Comparison of ENCODE assay signal across 18 mouse cellular contexts in genomic region chr7:28817524-28817923, GRCm38 (mm10). TPM values are rescaled to one million over a fixed set of nuclear protein-coding genes. Genes with fewer than 3 reads are reported as not detected.
DNase-seq lines count a peak whose midpoint lies in the region; ATAC-seq and TF ChIP-seq lines count a peak whose summit lies in the region.
"Had no signal": no experiment of that assay in that cellular context is flagged by ENCODE, and none has a peak within 500 bp of the region (broad histone marks: within the 10 kb centered on the region; RNA-seq: fewer than 3 reads in every experiment).

No protein-coding gene starts in this region.

- H3K27me3 ChIP-seq in hindbrain, embryonic 13.5 days, result no peaks in the 10 kb centered on the region
- no peaks in the 10 kb centered on the region for H3K27me3 ChIP-seq in hindbrain, embryonic 10.5 days (ENCODE audit: insufficient read depth, poor library complexity, severe bottlenecking)
- H3K27me3 ChIP-seq in midbrain, embryonic 12.5 days, result no peaks in the 10 kb centered on the region
- no peaks in the 10 kb centered on the region for H3K27me3 ChIP-seq in midbrain, postnatal 0 days (ENCODE audit: insufficient read depth, low read length)
- no peaks in the 10 kb centered on the region for H3K27me3 ChIP-seq in limb, embryonic 10.5 days (ENCODE audit: low read depth, poor library complexity, severe bottlenecking)
- H3K27me3 ChIP-seq in kidney, embryonic 16.5 days (ENCODE audit: insufficient read depth, low read length), result no peaks in the 10 kb centered on the region
- H3K27me3 ChIP-seq: limb, embryonic 13.5 days; lung, embryonic 15.5 days had no signal

- TF ChIP-seq CTCF in midbrain, postnatal 0 days (IDR thresholded peaks at IDR 0.05), result no peak

- 0 out of 2 replicates have a peak overlapping the region, but pooled peaks have one; percentile 19 for H3K27ac ChIP-seq in hindbrain, embryonic 13.5 days
- no peak overlapping the region for H3K27ac ChIP-seq in hindbrain, embryonic 10.5 days
- H3K27ac ChIP-seq in midbrain, embryonic 12.5 days (replicated peaks), result no peak overlapping the region
- no peak overlapping the region for H3K27ac ChIP-seq in midbrain, postnatal 0 days (ENCODE audit: low read depth, low read length)
- no peak overlapping the region for H3K27ac ChIP-seq in limb, embryonic 10.5 days
- no peak overlapping the region for H3K27ac ChIP-seq in kidney, embryonic 16.5 days (ENCODE audit: low read length)
- H3K27ac ChIP-seq: left cerebral cortex, adult 2 months; limb, embryonic 13.5 days; lung, embryonic 15.5 days had no signal

- peaks cover 98% of the 10 kb centered on the region for H3K36me3 ChIP-seq in hindbrain, embryonic 13.5 days
- peaks cover 99% of the 10 kb centered on the region for H3K36me3 ChIP-seq in hindbrain, embryonic 10.5 days
- peaks cover 98% of the 10 kb centered on the region for H3K36me3 ChIP-seq in midbrain, embryonic 12.5 days
- peaks cover 75% of the 10 kb centered on the region for H3K36me3 ChIP-seq in midbrain, postnatal 0 days (ENCODE audit: insufficient read depth, low read length)
- peaks cover 100% of the 10 kb centered on the region for H3K36me3 ChIP-seq in limb, embryonic 10.5 days
- peaks cover 100% of the 10 kb centered on the region for H3K36me3 ChIP-seq in kidney, embryonic 16.5 days (ENCODE audit: insufficient read depth, low read length)

- H3K4me3 ChIP-seq in hindbrain, embryonic 13.5 days, result no peak overlapping the region
- H3K4me3 ChIP-seq in hindbrain, embryonic 10.5 days, result no peak overlapping the region
- H3K4me3 ChIP-seq in midbrain, embryonic 12.5 days, result no peak overlapping the region
- no peak overlapping the region for H3K4me3 ChIP-seq in midbrain, postnatal 0 days (ENCODE audit: low read depth, low read length)
- 0 out of 2 replicates have a peak overlapping the region, but pooled peaks have one; percentile 1 for H3K4me3 ChIP-seq in limb, embryonic 10.5 days
- H3K4me3 ChIP-seq in kidney, embryonic 16.5 days (ENCODE audit: low read length), result no peak overlapping the region
- H3K4me3 ChIP-seq: left cerebral cortex, adult 2 months; limb, embryonic 13.5 days; lung, embryonic 15.5 days had no signal

- peak overlapping the region; percentile 21; the same call in 1 of the 2 replicates for H3K9ac ChIP-seq in hindbrain, embryonic 13.5 days
- H3K9ac ChIP-seq in midbrain, embryonic 12.5 days (replicated peaks), result no peak overlapping the region
- no peak overlapping the region for H3K9ac ChIP-seq in midbrain, postnatal 0 days (replicated peaks; ENCODE audit: low read length, poor library complexity, severe bottlenecking)
- no peak overlapping the region for H3K9ac ChIP-seq in kidney, embryonic 16.5 days (replicated peaks; ENCODE audit: low read length)
- H3K9ac ChIP-seq: limb, embryonic 13.5 days; lung, embryonic 15.5 days had no signal

- ATAC-seq in hindbrain, embryonic 13.5 days (ENCODE audit: low FRiP score), result no peak
- ATAC-seq in midbrain, embryonic 12.5 days (ENCODE audit: low FRiP score, low read depth), result no peak
- no peak for ATAC-seq in midbrain, postnatal 0 days (ENCODE audit: low FRiP score)
- no peak for ATAC-seq in kidney, embryonic 16.5 days (ENCODE audit: low FRiP score, low TSS enrichment)

- H3K9me3 ChIP-seq in hindbrain, embryonic 13.5 days, result no peaks in the 10 kb centered on the region
- no peaks in the 10 kb centered on the region for H3K9me3 ChIP-seq in hindbrain, embryonic 10.5 days
- no peaks in the 10 kb centered on the region for H3K9me3 ChIP-seq in midbrain, embryonic 12.5 days
- H3K9me3 ChIP-seq in midbrain, postnatal 0 days (ENCODE audit: low read length), result no peaks in the 10 kb centered on the region
- no peaks in the 10 kb centered on the region for H3K9me3 ChIP-seq in limb, embryonic 10.5 days (replicated peaks)
- no peaks in the 10 kb centered on the region for H3K9me3 ChIP-seq in kidney, embryonic 16.5 days (ENCODE audit: low read length)
- H3K9me3 ChIP-seq: limb, embryonic 13.5 days; lung, embryonic 15.5 days had no signal

- 73% methylated on average over 6 of the region's 6 CpGs for WGBS in hindbrain, embryonic 13.5 days
- WGBS in hindbrain, embryonic 10.5 days, result 83% methylated on average over 6 of the region's 6 CpGs
- 68% methylated on average over 6 of the region's 6 CpGs for WGBS in midbrain, embryonic 12.5 days
- WGBS in midbrain, postnatal 0 days, result 76% methylated on average over 6 of the region's 6 CpGs
- WGBS in limb, embryonic 10.5 days, result 79% methylated on average over 6 of the region's 6 CpGs
- 72% methylated on average over 6 of the region's 6 CpGs for WGBS in kidney, embryonic 16.5 days

- peaks cover 81% of the 10 kb centered on the region for H3K4me1 ChIP-seq in hindbrain, embryonic 13.5 days (replicated peaks)
- peaks cover 95% of the 10 kb centered on the region for H3K4me1 ChIP-seq in hindbrain, embryonic 10.5 days (replicated peaks)
- peaks cover 77% of the 10 kb centered on the region for H3K4me1 ChIP-seq in midbrain, embryonic 12.5 days
- H3K4me1 ChIP-seq in midbrain, postnatal 0 days (ENCODE audit: insufficient read depth, low read length), result peaks cover 5% of the 10 kb centered on the region; the same call in 1 of the 2 replicates
- H3K4me1 ChIP-seq in limb, embryonic 10.5 days, result peaks cover 41% of the 10 kb centered on the region
- H3K4me1 ChIP-seq in kidney, embryonic 16.5 days (ENCODE audit: insufficient read depth, low read length), result peaks cover 59% of the 10 kb centered on the region

- DNase-seq in embryo, embryonic 10 days (ENCODE audit: low spot score), result peak; percentile 24
- no peak for DNase-seq in embryo, embryonic 9.5 days (ENCODE audit: extremely low spot score)
- no peak for DNase-seq in hindbrain, embryonic 10.5 days (ENCODE audit: low spot score)
- DNase-seq in midbrain, postnatal 0 days (ENCODE audit: low spot score), result no peak
- DNase-seq in limb, embryonic 10.5 days (ENCODE audit: low spot score), result no peak
- DNase-seq: adrenal gland, adult 8-10 months; cerebellum, adult 2 months; gastrocnemius, postnatal 25 days; kidney, adult 11 months; retina, postnatal 1 day; thymus, postnatal 4 days had no signal

- peak overlapping the region; percentile 1; the same call in 1 of the 2 replicates for H3K4me2 ChIP-seq in hindbrain, embryonic 13.5 days
- H3K4me2 ChIP-seq in midbrain, embryonic 12.5 days (replicated peaks), result peak overlapping the region; percentile 7; the same call in 1 of the 2 replicates
- H3K4me2 ChIP-seq in midbrain, postnatal 0 days (ENCODE audit: low read depth, low read length, poor library complexity, severe bottlenecking), result no peak overlapping the region
- no peak overlapping the region for H3K4me2 ChIP-seq in kidney, embryonic 16.5 days (replicated peaks; ENCODE audit: low read depth, low read length)
- H3K4me2 ChIP-seq: limb, embryonic 13.5 days; lung, embryonic 15.5 days had no signal

RNA-seq across cellular contexts. Expression of gene Ech1, which starts 7.5 kb away (rescaled TPM):
- 81.8 and 87.5 TPM in 2 replicates for polyA plus RNA-seq in hindbrain, embryonic 13.5 days (2015; fragmentation: Nextera tagmentation; extraction: Ambion mirVana)
- 87.9 and 93.3 TPM in 2 replicates for polyA plus RNA-seq in hindbrain, embryonic 10.5 days (2016; fragmentation: Nextera tagmentation; extraction: Ambion mirVana)
- polyA plus RNA-seq in midbrain, embryonic 12.5 days (2016; fragmentation: Nextera tagmentation; extraction: Ambion mirVana), result 71.4 and 77.2 TPM in 2 replicates
- total RNA-seq in midbrain, postnatal 0 days (2014; rRNA removed), result 89.3 and 104 TPM in 2 replicates
- 103 and 107 TPM in 2 replicates for polyA plus RNA-seq in midbrain, postnatal 0 days (2015; fragmentation: Nextera tagmentation; extraction: Ambion mirVana)
- polyA plus RNA-seq in limb, embryonic 10.5 days (2016; fragmentation: Nextera tagmentation; extraction: Ambion mirVana), result 69.1 and 90.7 TPM in 2 replicates
- 198 and 214 TPM in 2 replicates for polyA plus RNA-seq in kidney, embryonic 16.5 days (2015; fragmentation: Nextera tagmentation; extraction: Ambion mirVana)

RNA-seq across cellular contexts. Expression of gene Hnrnpl, which starts 9.2 kb away (rescaled TPM):
- 200 and 202 TPM in 2 replicates for polyA plus RNA-seq in hindbrain, embryonic 13.5 days (2015; fragmentation: Nextera tagmentation; extraction: Ambion mirVana)
- polyA plus RNA-seq in hindbrain, embryonic 10.5 days (2016; fragmentation: Nextera tagmentation; extraction: Ambion mirVana), result 312 TPM in 2 replicates
- polyA plus RNA-seq in midbrain, embryonic 12.5 days (2016; fragmentation: Nextera tagmentation; extraction: Ambion mirVana), result 323 and 357 TPM in 2 replicates
- 253 and 265 TPM in 2 replicates for total RNA-seq in midbrain, postnatal 0 days (2014; rRNA removed)
- 146 and 175 TPM in 2 replicates for polyA plus RNA-seq in midbrain, postnatal 0 days (2015; fragmentation: Nextera tagmentation; extraction: Ambion mirVana)
- polyA plus RNA-seq in limb, embryonic 10.5 days (2016; fragmentation: Nextera tagmentation; extraction: Ambion mirVana), result 335 and 336 TPM in 2 replicates
- polyA plus RNA-seq in kidney, embryonic 16.5 days (2015; fragmentation: Nextera tagmentation; extraction: Ambion mirVana), result 204 and 224 TPM in 2 replicates

RNA-seq across cellular contexts. Expression of gene Lgals4, which starts 16.1 kb away (rescaled TPM):
- 5.6 and 6.3 TPM in 2 replicates for polyA plus RNA-seq in hindbrain, embryonic 13.5 days (2015; fragmentation: Nextera tagmentation; extraction: Ambion mirVana)
- 3.9 and 4.0 TPM in 2 replicates for polyA plus RNA-seq in hindbrain, embryonic 10.5 days (2016; fragmentation: Nextera tagmentation; extraction: Ambion mirVana)
- 3.2 and 3.5 TPM in 2 replicates for polyA plus RNA-seq in midbrain, embryonic 12.5 days (2016; fragmentation: Nextera tagmentation; extraction: Ambion mirVana)
- total RNA-seq in midbrain, postnatal 0 days (2014; rRNA removed), result 3.4 and 3.5 TPM in 2 replicates
- 4.8 and 5.1 TPM in 2 replicates for polyA plus RNA-seq in midbrain, postnatal 0 days (2015; fragmentation: Nextera tagmentation; extraction: Ambion mirVana)
- polyA plus RNA-seq in limb, embryonic 10.5 days (2016; fragmentation: Nextera tagmentation; extraction: Ambion mirVana), result 2.7 and 4.1 TPM in 2 replicates
- 10.8 and 12.8 TPM in 2 replicates for polyA plus RNA-seq in kidney, embryonic 16.5 days (2015; fragmentation: Nextera tagmentation; extraction: Ambion mirVana)

RNA-seq across cellular contexts. Expression of gene Rinl, which starts 28.8 kb away (rescaled TPM):
- polyA plus RNA-seq in hindbrain, embryonic 13.5 days (2015; fragmentation: Nextera tagmentation; extraction: Ambion mirVana), result 2.7 and 2.8 TPM in 2 replicates
- polyA plus RNA-seq in hindbrain, embryonic 10.5 days (2016; fragmentation: Nextera tagmentation; extraction: Ambion mirVana), result 4.0 TPM in 2 replicates
- 1.7 and 2.8 TPM in 2 replicates for polyA plus RNA-seq in midbrain, embryonic 12.5 days (2016; fragmentation: Nextera tagmentation; extraction: Ambion mirVana)
- total RNA-seq in midbrain, postnatal 0 days (2014; rRNA removed), result 0.80 and 1.0 TPM in 2 replicates
- 1.9 TPM in 2 replicates for polyA plus RNA-seq in midbrain, postnatal 0 days (2015; fragmentation: Nextera tagmentation; extraction: Ambion mirVana)
- 2.7 and 3.0 TPM in 2 replicates for polyA plus RNA-seq in limb, embryonic 10.5 days (2016; fragmentation: Nextera tagmentation; extraction: Ambion mirVana)
- 7.0 and 7.7 TPM in 2 replicates for polyA plus RNA-seq in kidney, embryonic 16.5 days (2015; fragmentation: Nextera tagmentation; extraction: Ambion mirVana)

RNA-seq across cellular contexts. Expression of gene Lgals7, which starts 46.1 kb away (rescaled TPM):
- 6.4 and 7.4 TPM in 2 replicates for polyA plus RNA-seq in hindbrain, embryonic 13.5 days (2015; fragmentation: Nextera tagmentation; extraction: Ambion mirVana)
- 0.97 and 4.0 TPM in 2 replicates for polyA plus RNA-seq in hindbrain, embryonic 10.5 days (2016; fragmentation: Nextera tagmentation; extraction: Ambion mirVana)
- polyA plus RNA-seq in midbrain, embryonic 12.5 days (2016; fragmentation: Nextera tagmentation; extraction: Ambion mirVana), result 2.6 and 3.1 TPM in 2 replicates
- 0.38 and 12.5 TPM in 2 replicates for total RNA-seq in midbrain, postnatal 0 days (2014; rRNA removed)
- polyA plus RNA-seq in midbrain, postnatal 0 days (2015; fragmentation: Nextera tagmentation; extraction: Ambion mirVana), result 3.8 and 4.8 TPM in 2 replicates
- 0.41 and 0.73 TPM in 2 replicates for polyA plus RNA-seq in limb, embryonic 10.5 days (2016; fragmentation: Nextera tagmentation; extraction: Ambion mirVana)
- 1.3 and 2.3 TPM in 2 replicates for polyA plus RNA-seq in kidney, embryonic 16.5 days (2015; fragmentation: Nextera tagmentation; extraction: Ambion mirVana)
- total RNA-seq: gastrocnemius, postnatal 25 days; megakaryocyte, adult 5-6 weeks had no signal
- polyA plus RNA-seq: cerebellum, adult 2 months had no signal

Comparison
In these comparisons a context has a peak if more than half of its experiments do, and no peak if none do; other contexts are left out.
1. H3K4me2 ChIP-seq: peak in hindbrain, embryonic 13.5 days (single experiment) and midbrain, embryonic 12.5 days (single experiment); none in midbrain, postnatal 0 days (single experiment) and kidney, embryonic 16.5 days (single experiment).